Mouse (Mus musculus) T-cell, adult 2 months (primary cell): ENCODE measurements at regions not wholly inside any gene's neighbourhood (a gene's known extent, or its start where the extent isn't known, plus 50 kb on each side); places are given as distances from the start of the nearest gene placed in this dataset.

Experiments
- DNase-seq: peaks from one replicate; pipeline ENCODE4 v3.0.0; 2022; ENCODE audit warnings: low spot score

- no peak for DNase-seq
These were observed 143.8 kb upstream of the Mdm1 start for GRCm38 (mm10) chr10:117997796-117998195.

GRCm38 (mm10) chr10:118000591-118000990 lies 141.0 kb upstream of the Mdm1 start:
- DNase-seq, result no peak

- no peak for DNase-seq
These were observed 140.1 kb upstream of the Mdm1 start for GRCm38 (mm10) chr10:118001501-118001900.

GRCm38 (mm10) chr10:118001971-118002370 lies 139.6 kb upstream of the Mdm1 start:
- peak; percentile 56 for DNase-seq

- no peak for DNase-seq
These were observed 139.1 kb upstream of the Mdm1 start for GRCm38 (mm10) chr10:118002559-118002958.

- DNase-seq, result no peak
These were observed 138.4 kb upstream of the Mdm1 start for GRCm38 (mm10) chr10:118003179-118003578.

GRCm38 (mm10) chr10:118003739-118004361 lies 137.8 kb upstream of the Mdm1 start:
- no peak for DNase-seq

GRCm38 (mm10) chr10:118004362-118004958 lies 137.2 kb upstream of the Mdm1 start:
- DNase-seq, result no peak

- DNase-seq, result peak; percentile 73
These were observed 134.6 kb upstream of the Mdm1 start for GRCm38 (mm10) chr10:118006827-118007550.

GRCm38 (mm10) chr10:118007846-118008245 lies 133.8 kb upstream of the Mdm1 start:
- no peak for DNase-seq

- DNase-seq, result no peak
These were observed 129.7 kb upstream of the Mdm1 start for GRCm38 (mm10) chr10:118011687-118012567.

- DNase-seq, result no peak
These were observed 112.8 kb upstream of the Mdm1 start for GRCm38 (mm10) chr10:118028831-118029230.

- DNase-seq, result no peak
These were observed 107.2 kb upstream of the Mdm1 start for GRCm38 (mm10) chr10:118034401-118034800.

- no peak for DNase-seq
These were observed 106.6 kb upstream of the Mdm1 start for GRCm38 (mm10) chr10:118035035-118035434.

- DNase-seq, result no peak
These were observed 103.1 kb upstream of the Mdm1 start for GRCm38 (mm10) chr10:118038465-118038864.

- DNase-seq, result no peak
These were observed 102.6 kb upstream of the Mdm1 start for GRCm38 (mm10) chr10:118039056-118039455.

GRCm38 (mm10) chr10:118041068-118041467 lies 100.5 kb upstream of the Mdm1 start:
- DNase-seq, result no peak

- no peak for DNase-seq
These were observed 97.8 kb upstream of the Mdm1 start for GRCm38 (mm10) chr10:118043761-118044160.

GRCm38 (mm10) chr10:118044840-118045239 lies 96.8 kb upstream of the Mdm1 start:
- DNase-seq, result no peak

GRCm38 (mm10) chr10:118045427-118045826 lies 96.2 kb upstream of the Mdm1 start:
- DNase-seq, result no peak

GRCm38 (mm10) chr10:118046328-118046727 lies 95.3 kb upstream of the Mdm1 start:
- DNase-seq, result no peak

GRCm38 (mm10) chr10:118046831-118047230 lies 94.8 kb upstream of the Mdm1 start:
- no peak for DNase-seq
